Mouse (Mus musculus): ENCODE measurements around the gene Atp2c2. TPM values are rescaled to one million over a fixed set of nuclear protein-coding genes. Genes with fewer than 3 reads are reported as not detected.

Gene Atp2c2
- total RNA-seq, 2 experiments from 2014 or later: not detected

- no peak for DNase-seq
Measured at GRCm38 (mm10) chr8:119702965-119703364, 3.2 kb downstream of the Atp2c2 start.

DNA sequence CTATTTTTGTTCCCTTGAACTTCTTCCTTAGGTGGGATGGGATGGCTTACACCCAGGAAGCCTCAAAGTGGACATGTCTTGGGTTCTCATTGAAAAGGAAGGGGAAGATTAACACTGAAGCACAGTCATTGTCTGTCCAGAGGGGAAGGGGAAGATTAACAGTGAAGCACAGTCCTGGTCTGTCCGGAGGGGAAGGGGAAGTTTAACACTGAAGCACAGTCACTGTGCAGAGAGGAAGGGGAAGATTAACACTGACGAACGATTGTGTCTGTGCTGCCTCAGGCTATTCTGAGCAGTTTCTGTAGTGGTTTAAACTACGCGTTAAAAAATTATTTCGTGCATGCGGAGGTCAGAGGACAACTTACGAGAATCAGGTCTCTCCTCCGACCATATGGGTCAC, 7.3 kb downstream of the Atp2c2 start:
- no peak for DNase-seq

GRCm38 (mm10) chr8:119708471-119708870, 8.7 kb downstream of the Atp2c2 start:
- DNase-seq: no peak

- peak; percentile 41 for DNase-seq
Measured at GRCm38 (mm10) chr8:119708878-119709702, 9.3 kb downstream of the Atp2c2 start.

- DNase-seq: no peak
Measured at GRCm38 (mm10) chr8:119709703-119710093, 9.9 kb downstream of the Atp2c2 start.

- no peak for DNase-seq
Measured at GRCm38 (mm10) chr8:119712226-119712625, 12.4 kb downstream of the Atp2c2 start.

DNA sequence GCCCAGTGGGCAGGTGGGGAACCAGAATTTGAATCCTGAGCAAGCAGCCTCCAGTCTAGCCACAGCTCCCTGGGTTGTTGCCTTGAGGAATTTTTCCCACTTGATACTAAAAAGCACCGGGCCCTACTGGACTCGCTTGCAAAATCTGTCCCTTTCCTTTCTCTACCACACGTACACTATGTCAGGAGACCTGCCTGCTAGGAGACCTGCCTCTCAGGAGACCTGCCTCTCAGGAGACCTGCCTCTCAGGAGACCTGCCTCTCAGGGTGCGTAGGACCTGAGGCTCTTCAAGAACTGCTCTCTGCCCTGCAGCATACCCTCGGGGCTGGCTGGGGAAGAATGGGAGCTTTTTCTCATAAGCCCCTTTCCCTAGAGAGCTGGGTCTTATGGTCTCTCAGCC, 13.6 kb downstream of the Atp2c2 start:
- no peak for DNase-seq

DNA sequence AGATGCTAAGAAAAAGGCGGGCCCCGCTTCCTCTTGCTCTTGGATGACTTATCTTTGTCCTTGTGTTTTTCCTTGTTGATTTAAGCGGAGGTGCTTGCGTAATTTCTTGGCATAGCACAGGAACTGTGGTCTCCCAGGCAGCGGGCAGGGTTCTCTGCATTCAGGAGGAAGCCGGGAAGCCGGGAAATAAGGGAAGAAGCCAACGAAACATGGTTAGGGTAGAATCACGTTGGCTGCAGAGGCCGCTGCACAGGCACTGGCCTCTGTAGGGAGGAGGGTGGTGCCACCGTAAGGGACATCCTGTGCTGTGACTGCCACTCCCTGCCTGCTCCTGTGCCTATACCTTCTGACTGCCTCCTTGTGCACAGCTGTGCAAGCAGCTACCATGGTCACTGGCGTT, 15.4 kb downstream of the Atp2c2 start:
- DNase-seq: no peak

- DNase-seq: no peak
Measured at GRCm38 (mm10) chr8:119716730-119717299, 17.0 kb downstream of the Atp2c2 start.

GRCm38 (mm10) chr8:119717765-119718164, 18.0 kb downstream of the Atp2c2 start:
- DNase-seq: peak; percentile 35

DNA sequence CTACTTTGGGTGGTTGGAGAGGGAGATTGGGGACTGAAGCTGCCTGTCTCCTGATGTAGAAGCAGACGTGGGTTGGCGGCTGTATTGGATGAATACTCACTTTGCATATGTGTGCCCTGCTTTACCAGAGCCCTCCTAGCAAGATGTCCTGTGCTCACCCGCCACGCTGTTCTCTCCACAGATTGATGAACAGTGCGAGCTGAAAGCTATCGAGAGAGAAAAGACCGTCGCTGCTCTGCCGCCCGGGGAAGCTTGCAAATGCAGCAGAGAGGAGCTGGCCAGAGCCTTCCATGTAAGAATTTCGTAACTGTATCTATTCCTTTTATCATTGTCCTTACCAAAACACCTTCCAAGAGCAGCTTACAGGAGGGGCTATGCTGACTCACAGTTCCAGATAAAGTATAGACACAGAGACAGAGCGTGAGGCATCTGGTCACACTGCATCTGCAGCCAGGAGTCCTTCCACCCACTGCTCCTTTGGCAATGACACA, 19.2 kb downstream of the Atp2c2 start:
- DNase-seq: no peak

GRCm38 (mm10) chr8:119722348-119722747, 22.5 kb downstream of the Atp2c2 start:
- no peak for DNase-seq

- DNase-seq: no peak
Measured at GRCm38 (mm10) chr8:119723676-119724075, 23.9 kb downstream of the Atp2c2 start.

- no peak for DNase-seq
Measured at GRCm38 (mm10) chr8:119724596-119724995, 24.8 kb downstream of the Atp2c2 start.

- DNase-seq: no peak
Measured at GRCm38 (mm10) chr8:119727093-119727492, 27.3 kb downstream of the Atp2c2 start.

DNA sequence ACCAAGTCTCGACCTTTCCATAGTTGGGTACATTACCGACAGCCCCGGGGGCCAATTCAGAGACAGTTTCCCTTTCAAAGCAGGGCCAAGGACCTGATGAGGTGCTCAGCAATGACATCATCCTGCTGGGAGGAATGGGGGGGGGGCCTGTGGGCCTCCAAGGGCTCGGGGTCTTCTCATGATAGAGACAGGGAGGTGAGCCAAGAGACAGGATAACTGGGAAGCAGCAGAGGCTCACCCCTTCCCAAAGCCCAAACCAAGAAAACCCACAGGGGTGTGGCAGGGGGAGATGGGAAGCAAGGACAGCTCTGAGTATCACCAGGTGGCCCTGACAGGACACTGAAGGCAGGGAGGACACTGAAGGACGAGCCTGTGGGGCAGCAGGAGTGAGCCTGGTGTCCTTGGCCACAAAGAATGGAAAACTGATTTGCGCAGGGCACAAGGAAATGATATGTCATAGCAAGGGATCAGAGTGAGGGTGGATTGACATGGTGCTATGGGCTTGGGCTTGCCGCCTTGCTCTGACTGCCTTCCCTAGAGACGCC, 28.6 kb downstream of the Atp2c2 start:
- no peak for DNase-seq

DNA sequence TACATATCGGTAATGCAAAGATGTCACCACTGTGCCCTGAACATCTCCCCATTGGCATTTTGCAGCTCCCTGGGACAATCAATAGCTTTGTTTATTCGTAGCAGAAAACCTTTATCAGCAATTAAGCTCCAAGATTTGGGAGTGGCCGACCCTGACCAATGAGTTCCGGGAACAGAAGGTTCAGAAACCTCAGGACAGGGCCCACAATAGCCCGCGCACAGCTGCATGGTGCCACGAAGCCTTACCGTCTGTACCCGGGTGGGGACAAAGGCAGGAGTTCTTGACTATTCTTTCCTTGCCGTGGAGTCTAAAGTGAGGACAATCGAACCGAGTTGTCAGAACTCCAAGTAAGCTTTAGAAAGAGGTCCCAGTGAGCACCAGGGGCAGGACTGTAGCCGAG, 32.3 kb downstream of the Atp2c2 start:
- no peak for DNase-seq

- DNase-seq: no peak
Measured at GRCm38 (mm10) chr8:119736348-119736917, 36.6 kb downstream of the Atp2c2 start.

GRCm38 (mm10) chr8:119737093-119737900, 37.5 kb downstream of the Atp2c2 start:
- DNase-seq: no peak

GRCm38 (mm10) chr8:119738129-119738907, 38.5 kb downstream of the Atp2c2 start:
- no peak for DNase-seq

DNA sequence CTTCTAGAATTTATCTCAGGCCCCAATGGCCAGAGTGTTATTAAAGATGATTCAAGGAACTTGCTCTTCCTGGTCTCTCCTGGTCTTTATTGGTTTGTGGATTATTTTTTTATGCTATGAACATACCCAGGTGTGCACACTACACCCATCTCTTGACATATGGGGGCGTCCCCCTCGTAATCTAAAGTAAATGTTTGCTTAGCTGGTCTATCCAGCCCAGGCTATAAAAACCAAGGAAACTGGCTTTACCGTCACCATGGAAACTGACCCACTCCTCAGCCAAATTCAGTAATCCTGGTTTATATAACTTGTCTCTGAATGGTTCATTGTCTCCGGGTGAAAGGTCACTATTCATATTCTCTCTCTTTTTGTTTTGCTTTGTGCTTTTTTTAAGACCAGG, 40.8 kb downstream of the Atp2c2 start:
- DNase-seq: no peak
